Mouse (Mus musculus) cerebellum, adult 11-12 months (tissue): ENCODE data around the gene Zg16.

Source experiments
- DNase-seq: peaks from one replicate; pipeline ENCODE4 v3.0.0; 2022

Gene Zg16

DNA sequence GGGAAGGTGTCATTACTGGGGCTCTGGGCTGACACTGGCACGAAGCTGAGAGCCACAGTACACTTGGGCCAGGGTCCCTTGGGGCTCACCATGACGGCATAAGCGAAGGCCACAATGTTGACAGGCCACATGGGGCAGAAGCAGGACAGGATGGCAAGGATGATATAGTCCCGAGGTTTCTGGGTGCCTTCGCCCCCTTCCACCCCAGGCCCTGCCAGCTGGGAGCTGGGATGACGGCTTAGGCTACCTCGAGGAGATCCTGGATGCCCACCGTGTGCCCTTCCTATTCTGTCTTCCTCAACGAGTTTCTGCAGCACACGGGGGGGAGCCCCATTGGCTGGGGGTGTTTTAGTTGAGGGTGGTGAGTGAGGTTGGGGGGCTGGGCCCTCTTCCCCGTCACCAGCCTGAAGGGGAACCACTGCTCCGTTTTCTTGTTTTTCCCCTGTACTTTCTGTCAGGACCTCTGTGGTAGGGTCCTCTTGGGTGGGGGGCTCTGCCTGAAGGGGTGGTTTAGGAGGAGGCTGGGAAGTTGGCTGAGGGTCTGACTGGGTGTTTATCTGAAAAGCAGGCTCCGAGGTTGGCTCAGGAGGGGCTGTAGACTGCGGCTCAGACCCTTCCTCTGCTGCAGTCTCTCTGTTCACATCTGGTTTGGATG is 67.7 kb downstream of the Zg16 start:
- DNase-seq: peak; percentile 66

DNA sequence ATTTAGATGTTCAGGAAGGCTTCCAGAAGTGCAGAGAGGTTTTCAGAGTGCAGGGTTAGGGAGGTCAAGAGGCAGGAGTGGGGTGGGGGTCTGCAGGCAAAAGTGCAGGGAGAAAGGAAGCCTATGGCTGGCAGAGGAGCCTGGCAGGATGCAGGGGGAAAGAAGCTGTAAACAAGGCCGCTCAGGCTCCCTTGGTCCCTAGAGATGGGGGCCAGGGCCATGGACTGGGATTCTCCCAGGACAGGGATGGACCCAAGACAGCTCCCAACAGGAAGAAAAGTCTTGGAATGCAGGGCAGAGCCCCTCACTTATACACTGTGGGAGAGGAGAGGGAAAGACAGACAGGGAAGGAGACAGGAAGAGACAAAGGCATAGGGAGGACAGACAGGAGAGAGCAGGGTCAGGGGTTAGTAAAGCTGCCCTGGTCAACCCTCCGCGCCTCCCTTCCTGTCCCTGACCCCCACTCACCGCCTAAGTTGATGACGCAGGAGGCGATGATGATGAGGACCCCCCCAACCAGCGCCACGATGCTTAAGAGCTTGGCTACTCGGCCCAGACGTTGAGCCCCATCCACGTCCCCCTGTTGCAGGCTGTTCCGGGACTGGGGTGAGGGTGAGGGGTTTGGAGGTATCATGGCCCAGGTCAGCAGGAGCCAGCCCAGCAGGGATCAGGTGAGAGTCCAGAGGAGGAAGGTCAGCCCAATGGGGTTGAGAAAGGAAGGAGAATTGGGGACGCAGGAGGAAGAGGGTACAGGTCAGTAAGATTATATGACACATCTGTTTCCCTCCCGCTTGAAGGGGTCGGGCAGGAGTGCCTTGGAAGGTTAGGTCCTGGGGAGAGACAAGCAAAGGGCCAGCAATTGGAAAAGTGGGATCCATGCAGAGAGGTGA is 68.5 kb downstream of the Zg16 start:
- peak; percentile 73 for DNase-seq

DNA sequence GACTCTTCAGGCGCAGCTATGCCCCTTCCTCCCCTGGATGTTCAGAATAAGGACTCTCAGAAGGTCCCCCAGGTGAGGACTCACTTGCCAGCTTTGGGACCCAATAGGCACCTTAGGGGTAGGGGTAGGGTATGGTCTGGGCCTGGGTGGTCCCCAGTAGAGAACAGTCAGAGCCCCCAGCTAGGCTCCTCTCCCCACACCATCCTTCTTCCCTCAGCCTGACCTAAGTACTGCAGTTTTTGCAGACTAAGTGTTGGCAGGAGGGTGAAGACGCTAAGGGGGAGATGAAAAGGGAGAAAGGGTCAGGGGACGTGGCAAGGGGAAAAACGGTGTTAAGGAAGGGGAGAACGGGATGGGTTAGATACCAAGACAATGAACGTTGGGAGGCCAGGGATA is 69.2 kb downstream of the Zg16 start:
- peak; percentile 69 for DNase-seq

DNA sequence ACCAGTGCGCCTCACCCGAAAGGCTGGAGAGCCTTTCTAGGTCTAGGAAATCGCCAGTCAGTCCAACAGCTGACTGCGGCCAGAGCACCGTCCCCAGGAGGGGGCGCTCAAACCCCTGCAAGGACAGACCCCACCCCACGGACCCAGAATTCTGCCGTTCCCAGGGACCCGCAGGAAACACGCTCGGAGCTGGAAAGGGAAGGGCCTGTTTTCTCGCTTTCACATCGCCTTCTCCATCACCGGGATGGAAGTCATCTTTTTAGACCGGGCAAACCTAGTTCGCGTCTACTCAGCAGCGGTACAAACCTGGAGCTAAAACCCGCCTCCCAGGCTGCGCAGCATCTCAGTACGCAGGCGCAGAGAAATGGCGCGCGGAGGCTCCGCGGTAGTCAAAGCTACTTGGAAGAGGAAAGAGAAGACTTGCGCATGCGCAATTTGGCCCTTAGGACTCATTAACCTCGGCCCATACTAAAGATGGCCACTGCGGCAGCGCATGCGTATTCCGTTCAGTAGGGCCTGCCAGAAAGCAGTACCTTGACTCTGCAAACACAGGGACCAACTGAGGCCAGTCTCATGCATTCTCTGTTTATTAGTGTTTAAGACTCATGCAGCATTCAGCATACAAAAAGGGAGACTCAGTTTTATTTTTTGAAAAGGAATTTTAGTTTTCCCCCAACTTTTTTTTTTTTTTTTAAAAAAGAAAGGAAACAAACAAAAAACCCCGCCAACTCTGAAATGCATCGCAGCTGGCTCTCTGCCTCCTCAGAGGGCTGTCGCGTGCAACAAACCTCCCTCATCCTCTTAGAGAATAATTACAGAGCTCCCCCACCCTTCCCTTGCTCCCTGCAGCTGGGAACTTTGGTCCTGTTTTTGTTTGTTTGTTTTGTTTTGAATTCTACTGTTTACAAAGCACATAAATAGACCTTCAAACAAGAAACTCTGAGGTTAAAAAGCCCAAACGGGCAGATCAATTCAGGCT is 69.9 kb downstream of the Zg16 start, which contains the start of gene Pagr1a:
TSS of gene Pagr1a (minus strand) at position 382 of the 979 bp plus-strand sequence.
- peak; percentile 98 for DNase-seq

DNA sequence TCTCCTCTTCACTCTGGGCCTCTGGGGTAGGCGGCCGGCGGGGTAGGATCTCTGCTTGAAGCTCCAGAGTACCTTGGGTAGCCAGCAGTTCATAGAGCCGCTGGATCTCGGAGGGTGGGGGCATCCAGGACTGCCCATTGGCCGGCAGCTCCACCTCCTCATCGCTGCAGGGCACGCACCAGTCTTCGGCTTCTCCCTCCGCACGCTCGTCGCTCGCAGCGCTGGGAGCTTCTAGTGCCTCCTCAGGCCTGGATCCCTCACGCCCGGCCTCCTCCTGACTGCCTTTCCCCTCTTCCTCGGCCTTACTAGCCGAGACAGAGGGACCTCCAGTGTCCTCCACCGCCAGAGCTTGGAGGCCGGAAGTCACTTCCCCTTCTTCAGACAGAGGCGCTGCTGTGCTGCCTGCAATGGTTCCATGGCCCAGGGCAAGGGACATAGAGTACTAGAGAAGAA is 70.6 kb downstream of the Zg16 start:
- DNase-seq: peak; percentile 78

DNA sequence TGATC is 70.8 kb downstream of the Zg16 start, which contains the start of gene Pagr1b:
TSS of gene Pagr1b (minus strand) at position 4 of the 5 bp plus-strand sequence.
- no peak for DNase-seq

DNA sequence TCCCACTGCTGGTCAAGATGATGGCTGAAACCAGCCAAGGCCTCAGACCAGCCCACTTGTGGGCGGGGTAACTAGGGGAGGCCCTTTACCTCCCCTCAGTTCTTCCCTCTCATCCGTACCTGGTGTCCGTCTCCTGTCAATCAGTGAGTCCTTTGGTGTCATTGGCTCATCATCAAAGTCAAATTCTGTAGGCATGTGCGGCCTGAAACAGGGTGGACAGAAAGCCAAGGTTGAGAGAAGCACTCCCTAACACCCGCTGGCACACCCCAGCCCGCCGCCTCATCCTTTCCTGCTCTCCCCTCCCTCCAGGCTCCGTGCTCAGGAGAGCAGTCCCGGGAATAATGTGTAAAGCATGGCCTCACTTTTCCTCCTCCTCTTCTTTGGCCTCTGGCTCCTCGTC is 71.0 kb downstream of the Zg16 start:
- peak; percentile 86 for DNase-seq

DNA sequence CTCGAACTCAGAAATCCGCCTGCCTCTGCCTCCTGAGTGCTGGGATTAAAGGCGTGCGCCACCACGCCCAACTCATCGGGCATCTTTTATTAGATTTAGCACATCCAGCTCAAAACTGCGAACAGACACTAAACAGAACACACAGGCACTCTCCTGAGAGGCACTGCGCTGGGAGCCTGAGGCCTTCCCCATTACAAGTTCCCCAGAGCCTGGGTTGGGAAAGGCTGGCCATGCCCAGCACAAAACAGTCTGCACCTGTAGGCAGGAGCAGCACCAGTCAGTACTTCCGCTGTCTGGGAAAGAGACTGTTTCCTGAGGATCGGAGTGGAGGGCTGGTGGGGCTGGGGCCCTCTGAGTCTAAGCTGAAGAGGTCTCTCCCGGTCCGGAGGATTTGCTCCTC is 72.1 kb downstream of the Zg16 start:
- DNase-seq: peak; percentile 47

DNA sequence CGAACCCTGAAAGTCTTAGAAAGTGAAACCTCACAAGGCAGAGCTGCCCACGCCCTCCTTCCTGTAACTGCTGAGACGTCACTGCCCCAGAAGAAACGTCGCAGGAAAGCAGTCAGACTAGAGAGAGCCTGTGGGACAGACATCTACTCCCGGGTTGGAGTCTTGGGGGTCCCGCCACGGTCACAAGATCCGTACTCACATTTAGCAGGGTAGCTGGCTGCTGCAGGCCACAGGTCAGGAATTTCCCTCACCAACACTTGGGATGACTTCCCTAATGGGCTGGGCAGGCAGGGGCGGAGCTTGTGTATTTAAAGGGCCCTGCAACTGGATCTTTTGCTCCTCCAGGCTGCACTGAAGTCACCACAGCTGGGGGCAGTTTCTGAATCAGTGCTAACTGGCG is 72.8 kb downstream of the Zg16 start, which contains the start of gene Mvp:
TSS of gene Mvp (minus strand) at position 302 of the 400 bp plus-strand sequence.
- peak; percentile 77 for DNase-seq

DNA sequence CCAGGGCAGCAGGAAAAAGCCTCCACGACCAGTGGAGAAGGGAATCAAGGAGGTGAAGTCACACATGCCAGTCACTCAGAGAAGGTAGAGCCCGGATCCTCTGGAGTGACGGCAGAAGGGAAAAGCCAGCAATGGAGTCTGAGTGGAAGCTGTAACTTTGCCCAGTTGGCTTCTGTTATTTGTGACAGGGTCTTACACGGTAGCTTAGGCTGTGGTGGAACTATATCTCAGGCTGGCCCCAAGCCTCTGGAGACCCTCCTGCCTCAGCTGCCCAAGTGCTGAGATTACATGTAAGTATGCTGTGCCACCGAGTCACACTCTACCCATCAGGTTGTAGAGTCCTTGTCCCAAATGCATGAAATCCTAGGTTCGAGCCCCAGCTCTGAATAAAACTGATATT is 73.7 kb downstream of the Zg16 start:
- peak; percentile 54 for DNase-seq

DNA sequence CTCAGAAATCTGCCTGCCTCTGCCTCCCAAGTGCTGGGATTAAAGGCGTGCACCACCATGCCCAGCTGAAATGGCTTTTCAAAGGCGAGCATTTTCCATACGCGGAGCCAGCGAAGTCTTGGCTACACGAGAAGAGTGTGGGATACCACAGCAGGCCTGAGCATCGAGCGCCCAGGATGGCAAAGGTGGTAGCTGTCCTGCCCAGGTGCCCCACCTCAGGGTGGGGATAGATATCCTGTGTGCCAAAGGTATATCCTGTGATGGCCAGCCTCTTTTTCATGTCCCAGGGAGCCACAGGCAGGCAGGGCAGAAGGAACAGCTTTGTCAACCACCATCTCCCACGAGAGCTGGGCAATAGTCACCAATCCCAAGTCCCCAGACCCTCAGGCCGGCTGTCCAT is 74.3 kb downstream of the Zg16 start:
- DNase-seq: peak; percentile 54

DNA sequence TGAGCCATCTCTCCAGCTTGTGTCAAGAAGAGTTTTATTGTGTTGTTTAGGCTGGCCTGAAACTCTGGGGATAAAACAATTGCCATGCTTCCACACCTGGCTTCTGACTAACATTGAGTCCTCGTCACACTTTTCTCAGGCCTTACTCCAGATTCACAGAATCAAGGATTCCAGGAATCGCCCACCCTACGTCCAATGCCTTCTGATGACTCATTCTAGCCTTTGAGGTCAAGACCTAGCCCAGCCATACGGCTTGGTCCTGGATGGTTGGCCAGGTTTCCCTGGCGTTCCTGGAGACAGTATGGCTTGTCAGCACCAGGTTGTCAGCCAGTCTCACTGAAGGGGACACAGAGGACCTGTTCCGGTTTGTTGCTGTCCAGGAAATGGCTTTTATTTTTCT is 74.8 kb downstream of the Zg16 start:
- DNase-seq: peak; percentile 49

DNA sequence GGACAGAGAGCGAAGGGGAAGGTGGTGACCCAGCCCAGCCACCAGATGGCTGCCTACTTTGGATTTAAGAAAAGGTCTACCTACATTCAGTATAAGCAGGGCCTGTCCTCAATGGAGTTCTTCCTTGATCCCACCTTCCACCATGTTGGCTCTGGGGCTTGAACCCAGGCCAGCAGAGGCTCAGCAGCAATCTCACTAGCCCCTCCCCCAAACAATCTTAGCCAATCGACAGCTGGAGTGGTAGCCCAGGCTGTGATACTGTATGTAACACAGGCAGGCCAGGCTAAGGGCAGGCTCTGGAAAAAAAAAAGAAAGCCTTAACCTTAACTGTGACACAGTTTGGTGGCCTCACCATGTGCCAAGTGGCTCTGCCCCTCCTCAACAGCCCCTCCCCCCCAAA is 75.4 kb downstream of the Zg16 start:
- peak; percentile 62 for DNase-seq

DNA sequence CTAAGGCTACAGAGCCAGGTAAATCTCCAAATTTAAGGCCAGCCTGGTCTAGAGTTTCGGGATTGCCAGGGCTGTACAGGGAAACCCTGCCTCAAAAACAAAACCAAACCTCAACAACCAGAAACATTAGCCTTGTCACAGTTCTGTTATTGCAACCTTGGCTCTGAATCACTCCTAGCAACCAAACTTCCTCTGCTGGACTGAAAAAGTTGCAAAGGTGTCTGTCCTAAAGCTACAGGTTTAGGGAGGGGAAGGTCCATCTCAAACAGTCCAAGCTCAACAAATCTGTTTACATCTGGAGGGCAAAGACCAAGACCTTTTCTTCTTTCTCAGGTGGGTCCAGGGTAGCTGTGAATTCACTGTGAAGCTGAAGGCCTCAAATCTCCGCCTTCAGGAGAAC is 76.1 kb downstream of the Zg16 start:
- DNase-seq: no peak

DNA sequence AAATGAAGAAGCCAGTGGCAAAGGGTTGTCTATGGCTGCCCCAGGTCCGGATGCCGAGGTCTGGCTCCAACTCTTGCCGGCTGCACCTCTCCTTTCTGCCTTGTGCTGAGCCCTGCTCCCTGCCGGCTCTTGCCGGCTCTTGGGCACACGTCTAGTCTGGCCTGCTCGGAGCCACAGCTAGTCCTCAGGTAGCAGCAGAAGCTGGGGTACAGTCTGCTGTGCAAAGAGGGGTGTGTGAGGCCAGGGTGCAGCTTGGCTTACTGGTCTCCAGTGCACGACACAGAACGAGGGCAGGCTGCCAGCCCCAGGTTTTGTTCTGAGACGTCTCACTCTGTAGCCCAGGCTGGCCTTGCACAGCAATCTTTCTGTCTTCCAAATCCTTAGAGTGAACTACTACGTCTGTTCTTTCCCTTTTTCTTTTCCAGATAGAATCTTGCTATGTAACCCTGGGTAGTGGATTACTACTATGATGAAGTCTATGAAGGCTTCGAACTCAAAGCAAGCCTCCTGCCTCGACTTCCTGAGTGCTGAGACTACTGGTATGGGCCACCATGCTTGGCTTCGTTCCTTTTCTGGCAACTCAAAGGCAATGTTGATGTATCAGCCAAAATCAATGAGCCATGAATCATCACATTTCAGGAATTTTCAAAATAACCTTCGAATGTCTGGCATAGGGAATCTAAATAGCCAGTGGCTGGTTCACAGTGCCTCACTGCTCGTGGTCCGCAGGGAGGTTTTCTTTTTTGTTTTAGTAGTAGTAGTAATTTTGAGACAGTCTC is 77.6 kb downstream of the Zg16 start:
- peak; percentile 77 for DNase-seq

DNA sequence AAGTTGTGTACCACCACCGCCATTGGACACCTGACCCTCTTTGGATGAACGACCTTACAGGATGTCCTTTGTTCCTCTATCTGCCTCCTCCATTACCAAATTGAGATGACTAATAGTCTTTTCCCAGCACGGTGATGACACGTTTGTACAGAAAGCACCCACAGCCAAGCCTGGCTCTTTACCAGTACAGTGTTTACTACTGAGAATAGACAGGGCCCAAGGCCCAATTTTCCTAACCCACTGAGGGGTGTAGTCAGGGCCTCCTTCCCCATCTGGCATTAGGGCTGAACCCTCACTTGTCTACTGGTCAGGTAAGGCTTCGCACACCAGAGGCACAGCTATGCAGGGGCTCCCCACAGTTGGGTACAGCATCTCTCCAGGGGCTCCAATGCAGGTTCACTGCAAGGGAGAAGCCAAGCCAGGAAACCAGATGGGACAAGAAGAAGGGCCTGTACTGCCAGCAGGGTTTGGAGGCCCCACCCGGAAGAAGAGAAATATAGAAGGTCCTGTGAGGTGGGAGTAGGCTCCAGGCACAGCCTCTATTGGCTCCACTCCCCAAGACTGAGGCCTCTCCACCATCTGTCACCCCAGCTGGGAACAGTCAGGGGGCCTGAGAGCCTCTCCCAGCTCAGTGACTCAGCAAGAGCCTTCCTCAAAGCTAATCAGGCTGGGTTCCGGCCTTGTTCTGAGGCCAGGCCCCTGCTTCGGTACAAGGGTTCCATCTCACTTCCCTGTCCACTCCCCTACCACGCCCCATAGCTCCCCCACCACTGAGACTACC is 78.7 kb downstream of the Zg16 start:
- DNase-seq: peak; percentile 100

DNA sequence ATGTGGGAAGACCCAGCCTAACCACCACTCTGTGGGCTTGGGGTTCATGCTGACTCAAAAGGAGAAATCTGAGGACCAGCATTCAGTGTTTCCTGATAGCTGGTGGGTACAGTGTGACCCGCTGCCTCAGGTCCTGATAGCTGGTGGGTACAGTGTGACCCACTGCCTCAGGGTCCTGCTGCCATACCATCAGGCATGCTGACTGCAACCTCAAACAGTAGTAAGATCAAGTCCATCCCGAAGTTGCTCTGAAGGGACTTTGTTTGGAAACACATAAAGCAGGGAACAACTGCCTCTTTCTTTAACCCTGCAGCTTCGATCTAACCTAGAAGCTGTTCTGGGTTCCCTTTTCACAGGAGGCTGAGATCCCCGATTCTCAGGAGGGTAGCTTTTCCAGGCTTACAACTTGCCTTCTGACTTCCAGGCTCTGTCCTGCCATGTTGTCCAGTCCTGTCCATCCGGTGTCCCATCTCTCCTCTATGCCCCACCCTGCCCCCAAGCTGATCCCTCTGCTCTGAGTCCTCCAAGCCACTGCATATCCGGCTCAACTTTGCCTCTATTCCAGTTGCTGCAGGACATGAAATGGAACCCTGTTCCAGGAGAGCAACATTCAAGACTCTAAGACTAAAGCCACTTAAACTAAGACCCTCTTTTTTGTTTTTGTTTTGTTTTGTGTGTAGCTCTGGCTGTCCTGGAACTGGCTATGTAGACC is 79.7 kb downstream of the Zg16 start:
- DNase-seq: peak; percentile 52

DNA sequence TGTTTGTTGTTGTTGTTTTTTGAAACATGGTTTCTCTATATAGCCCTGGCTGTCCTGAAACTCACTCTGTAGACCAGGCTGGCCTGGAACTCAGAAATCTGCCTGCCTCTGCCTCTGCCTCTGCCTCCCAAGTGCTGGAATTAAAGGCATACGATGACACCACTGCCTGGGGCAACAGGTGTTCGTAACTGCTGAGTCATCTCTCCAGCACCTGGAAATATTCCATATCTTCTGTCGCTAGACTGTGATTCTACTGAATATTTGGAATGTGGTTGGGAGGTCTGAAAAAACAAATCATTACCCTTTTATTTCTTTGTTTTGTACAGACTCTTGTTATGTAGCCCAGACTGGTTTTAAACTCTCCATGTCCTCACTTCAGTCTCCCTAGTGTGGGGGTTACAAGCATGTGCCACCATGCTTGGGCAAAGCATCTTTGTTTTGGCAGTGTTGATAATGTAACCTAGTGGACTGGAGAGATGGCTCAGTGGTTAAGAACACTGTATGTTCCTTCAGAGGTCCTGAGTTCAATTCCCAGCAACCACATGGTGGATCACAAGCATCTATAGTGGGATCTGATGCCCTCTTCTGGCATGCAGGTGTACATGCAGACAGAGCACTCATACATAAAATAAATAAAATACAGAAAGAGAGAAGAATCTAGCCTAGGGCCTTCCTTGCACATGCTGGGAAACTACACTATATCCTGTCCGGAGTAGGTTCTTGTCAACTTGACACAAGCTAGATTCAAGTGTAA is 82.8 kb downstream of the Zg16 start:
- DNase-seq: no peak

DNA sequence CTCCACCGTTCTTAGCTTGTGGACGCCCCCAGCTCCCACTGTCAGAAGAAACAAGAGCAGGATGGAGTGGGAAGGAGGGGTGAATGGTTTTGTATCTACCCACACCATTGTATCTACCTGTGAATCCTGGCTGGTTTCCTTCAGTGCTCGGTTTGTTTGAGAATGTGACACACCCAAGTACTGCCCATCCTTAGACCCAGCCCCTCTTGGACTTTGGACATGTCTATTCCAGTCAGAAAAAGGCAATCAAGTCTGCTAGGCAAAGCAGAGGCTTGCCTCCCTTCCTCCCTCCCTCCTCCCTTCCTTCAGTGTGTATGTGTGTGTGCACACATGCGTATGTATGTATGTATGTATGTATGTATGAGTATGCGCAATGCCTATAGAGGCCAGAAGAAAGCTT is 83.5 kb downstream of the Zg16 start:
- peak; percentile 31 for DNase-seq
